Mouse (Mus musculus) cerebellum, adult 18-20 months (tissue): ENCODE data around the gene Tmem97.
"Not testable (repeated sequence)": the region's sequence is repeated elsewhere in the genome, so short reads cannot be mapped to it uniquely, and the experiment has no call there.

ENCODE experiments used
- DNase-seq, 2 experiments: peaks; one replicate each; pipeline ENCODE4 v3.0.0; 2021

Gene Tmem97

DNA sequence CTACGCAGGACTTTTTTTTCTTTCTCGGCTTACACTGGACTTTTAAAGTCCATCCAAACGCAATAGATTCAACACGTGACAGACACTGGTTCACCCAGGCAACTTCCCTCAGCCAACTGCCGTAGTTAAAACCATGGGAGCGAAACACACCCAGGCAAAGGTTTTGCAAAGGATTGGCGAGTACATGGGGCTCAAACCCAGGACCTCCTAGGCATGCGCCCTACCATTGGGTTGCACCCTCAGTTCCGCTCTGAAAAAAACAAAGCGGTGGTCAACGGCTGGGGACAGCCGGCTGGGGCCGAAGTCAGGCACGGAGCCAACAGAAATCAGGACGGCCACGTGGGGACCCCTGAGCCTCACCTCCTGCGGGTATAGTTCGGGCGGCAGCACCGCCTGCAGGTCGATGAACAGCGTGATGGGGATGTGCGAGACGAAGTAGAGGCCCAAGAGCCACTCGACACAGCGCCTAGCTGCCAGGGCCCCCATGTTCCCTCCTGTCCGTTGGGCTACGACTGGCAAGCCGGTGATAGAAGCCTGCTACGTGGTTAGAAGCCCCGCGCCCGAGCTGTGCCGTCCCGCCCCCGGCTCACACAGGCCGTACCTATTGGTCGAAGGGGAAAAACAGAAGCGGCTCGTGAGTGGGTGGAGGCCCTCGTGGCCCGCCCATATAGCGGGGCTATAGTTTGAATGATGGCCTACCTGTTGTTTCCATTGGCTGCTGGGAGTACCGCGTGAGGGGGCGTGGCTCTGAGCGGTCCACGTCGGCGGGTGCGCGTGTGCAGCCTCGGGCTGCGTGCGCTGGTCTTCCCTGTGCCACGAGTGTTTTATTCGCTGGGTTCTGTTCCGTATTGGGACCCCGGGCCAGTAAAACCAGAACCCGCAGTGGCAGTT is at the start of gene Tmem97:
Tmem97 (minus strand) TSS at position 610 of the 891 bp plus-strand sequence.
- peak; percentile 94 to 96 for DNase-seq

GRCm38 (mm10) chr11:78600051-78600450 is 49.5 kb upstream of the Tmem97 start:
- DNase-seq: no peak

DNA sequence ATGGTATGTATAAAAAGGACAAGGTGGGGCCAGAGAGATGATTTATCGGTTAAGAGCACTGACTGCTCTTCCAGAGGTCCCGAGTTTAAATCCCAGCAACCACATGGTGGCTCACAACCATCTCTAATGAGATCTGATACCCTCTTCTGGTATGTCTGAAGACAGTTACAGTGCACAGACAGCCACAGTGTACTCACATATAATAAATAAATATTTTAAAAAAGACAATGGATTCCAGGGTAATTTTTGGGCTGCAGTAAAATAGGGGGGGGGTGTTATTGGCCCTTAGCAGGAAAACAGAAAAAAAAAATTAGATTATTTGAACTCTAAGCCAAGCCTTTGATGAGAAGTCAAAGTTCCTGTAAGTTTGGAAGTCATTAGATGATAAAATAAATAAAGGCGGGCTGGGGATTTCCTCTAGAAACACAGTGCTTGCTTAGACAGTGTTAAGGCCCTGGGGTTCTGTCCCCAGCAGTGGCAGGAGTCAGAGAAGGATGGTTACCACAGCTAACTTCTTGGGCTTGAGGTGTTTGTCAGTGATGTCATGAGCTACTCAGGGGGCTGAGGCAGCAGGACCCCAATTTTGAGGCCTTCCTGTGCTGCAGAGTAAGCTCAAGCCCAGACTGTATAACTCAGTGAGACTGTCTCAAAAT is 48.3 kb upstream of the Tmem97 start:
- no peak for DNase-seq

DNA sequence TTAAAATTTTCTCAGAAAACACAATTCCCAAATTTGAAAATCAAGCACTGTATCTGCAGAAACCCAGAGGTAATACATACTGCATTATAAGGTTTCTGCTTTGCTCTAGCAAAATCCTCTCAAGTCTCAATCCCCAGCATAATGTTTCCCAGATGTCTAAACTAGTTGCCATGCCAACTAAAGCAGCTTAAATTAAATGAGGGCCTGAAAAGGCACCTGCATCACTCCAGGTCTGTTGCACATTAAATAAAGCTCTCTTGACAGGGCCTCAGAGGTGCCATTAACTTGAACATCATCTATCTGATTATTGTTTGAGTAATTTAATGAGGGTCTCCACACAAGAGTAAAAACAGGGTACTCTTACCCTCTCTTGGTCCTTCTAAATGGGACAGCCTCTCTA is 46.2 kb upstream of the Tmem97 start:
- DNase-seq: no peak

DNA sequence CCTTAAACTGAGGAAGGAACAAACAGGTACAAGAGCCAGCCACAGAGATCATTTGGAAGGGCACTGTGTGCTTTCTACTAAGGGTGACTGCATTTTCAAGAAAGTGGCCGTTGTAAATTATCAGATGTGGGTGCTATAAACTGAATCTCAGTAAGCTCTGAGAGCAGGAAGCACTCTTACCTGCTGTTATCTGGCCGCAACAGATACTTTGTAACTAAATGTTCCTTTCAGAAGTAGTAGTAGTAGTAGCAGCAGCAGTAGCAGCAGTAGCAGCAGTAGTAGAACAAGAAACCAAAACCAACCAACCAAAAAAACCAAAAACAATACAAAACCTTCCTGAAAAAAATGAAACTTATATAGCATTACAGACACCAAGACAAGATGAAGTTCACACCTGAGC is 45.2 kb upstream of the Tmem97 start:
- DNase-seq: no peak

DNA sequence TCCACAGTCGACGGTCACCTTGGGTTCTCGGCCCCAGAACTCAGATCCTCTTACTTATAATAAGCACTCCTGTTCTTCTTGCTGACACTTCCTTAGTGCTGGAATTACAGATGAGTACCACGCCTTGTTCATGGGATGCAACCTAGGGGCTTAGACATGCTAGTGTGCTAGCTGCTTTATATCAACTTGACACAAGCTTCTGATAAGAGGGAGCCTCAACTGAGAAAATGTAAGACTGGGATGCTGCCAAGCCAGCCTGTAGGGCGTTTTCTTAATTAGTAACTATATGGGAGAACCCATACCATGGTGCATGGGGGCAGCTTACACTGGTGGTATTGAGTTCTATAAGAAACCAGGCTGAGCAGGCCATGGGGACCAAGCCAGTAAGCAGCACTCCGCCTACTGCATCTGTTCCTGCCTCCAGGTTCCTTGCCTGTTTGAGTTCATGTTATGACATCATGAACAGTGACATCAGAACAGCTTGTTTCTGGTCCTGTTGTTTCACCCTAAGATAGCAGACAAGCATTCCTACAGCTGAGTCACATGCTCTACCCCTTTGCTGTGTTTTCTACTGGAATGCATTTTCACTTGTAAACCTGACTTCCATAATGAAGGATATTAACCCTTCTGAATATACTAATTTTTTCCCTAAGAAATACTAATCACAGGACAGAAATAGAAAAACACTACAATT is 43.8 kb upstream of the Tmem97 start:
- DNase-seq: no peak

GRCm38 (mm10) chr11:78587677-78588076 is 37.1 kb upstream of the Tmem97 start:
- DNase-seq: not testable (repeated sequence)

- DNase-seq: no peak
Measured at GRCm38 (mm10) chr11:78586099-78586498, 35.5 kb upstream of the Tmem97 start.

DNA sequence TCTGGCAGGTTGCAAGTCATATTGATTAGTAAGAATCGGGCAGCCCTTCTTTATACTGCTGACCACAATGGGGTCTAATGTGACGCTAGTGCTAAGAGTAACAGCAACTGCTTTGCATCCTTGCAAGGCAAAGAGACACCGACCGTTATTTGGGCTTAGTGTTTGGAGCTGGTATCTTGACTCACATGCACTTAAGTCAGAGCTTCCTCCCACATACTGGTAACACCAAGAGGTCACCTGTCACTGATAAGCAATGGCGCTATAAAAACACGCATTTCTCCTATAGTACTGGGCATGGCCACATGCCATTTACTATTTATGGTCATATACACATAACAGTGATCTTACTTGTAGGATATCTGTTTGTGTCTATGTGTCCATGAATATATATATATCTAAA is 32.3 kb upstream of the Tmem97 start:
- DNase-seq: no peak

DNA sequence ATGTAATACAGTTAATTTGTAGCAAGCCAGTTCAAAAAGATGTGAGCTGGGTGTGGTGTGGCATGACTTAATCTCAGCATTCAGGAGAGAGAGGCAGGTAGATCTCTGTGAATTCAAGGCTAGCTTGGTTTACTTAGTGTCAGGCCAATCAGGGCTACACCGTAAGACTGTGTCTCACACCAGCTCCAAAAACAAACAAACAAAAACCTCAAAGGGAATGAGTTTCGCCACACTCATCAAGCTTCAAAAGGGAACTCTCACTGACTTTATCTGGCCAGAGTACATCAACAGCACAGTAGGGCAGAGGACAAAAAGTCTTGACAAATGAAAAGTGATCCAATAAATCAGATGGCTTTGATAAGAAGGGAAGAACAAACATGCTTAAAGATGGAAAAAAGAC is 24.4 kb upstream of the Tmem97 start:
- no peak for DNase-seq

DNA sequence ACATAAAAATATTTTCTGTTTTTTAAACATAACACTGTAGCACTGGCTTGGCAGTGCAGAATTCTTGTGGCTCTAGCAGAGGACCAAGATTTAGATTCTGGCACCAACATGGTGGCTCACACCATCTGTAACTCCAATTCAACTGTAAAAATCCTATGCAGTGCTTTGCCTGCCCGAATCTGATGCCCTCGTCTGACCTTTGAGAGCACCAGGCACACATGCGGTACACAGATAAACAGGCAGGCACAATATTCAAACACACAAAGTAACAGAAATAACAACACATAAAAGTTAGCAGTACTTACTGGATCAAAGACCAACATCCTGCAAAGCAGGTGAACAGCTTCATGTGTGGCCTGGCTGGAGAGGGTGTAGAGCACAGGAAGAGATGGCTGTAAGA is 24.0 kb upstream of the Tmem97 start:
- no peak for DNase-seq

DNA sequence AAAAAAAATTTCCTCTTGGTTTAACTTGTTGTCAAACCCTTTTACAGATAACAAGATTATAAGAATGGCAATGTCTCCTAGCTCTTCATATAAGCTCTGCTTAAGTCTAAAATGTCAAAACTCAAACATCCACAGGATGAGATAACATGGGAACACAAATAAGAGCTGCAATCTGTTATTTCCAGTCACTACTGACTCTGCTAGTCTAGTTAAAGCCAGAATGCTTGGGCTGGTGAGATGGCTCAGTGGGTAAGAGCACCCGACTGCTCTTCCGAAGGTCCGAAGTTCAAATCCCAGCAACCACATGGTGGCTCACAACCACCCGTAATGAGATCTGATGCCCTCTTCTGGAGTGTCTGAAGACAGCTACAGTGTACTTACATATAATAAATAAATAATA is 23.5 kb upstream of the Tmem97 start:
- not testable (repeated sequence) for DNase-seq

DNA sequence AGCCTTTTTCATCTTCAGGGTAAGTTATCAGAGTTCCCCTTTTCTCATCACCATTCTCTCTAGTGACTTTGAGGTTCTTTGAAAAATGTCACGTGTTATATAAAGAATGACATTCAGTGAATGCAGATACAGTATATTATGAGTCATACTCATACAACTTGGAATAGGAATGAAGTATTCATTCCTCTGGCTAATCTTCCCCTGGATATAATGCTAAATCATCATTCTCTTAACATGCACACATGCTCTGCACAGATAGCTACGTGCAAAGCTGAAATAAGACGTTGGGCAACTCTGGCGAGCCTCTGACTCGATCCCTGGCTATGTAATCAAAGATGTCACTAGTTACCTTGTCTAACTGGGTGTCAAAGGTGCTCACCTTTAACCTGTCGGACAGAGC is 21.3 kb upstream of the Tmem97 start:
- DNase-seq: no peak

DNA sequence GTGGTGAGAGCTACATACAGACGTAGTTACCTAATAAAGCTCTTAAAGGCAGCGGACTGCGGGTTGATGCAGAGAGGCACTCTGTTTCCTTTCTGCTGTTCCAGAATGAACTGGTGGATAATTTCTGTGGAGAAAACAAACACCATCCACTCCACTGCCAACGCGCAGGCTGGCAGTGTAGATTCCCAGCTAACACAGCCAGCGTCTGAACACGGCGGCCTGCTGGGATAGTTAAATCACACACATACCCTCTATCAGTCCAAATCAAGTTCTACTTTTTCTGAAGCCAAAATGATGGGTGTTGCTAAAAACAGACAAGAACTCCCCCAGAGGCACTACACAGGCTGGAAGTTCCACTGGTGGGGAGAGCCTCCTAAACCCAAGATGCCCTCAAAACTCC is 20.9 kb upstream of the Tmem97 start:
- DNase-seq: no peak

DNA sequence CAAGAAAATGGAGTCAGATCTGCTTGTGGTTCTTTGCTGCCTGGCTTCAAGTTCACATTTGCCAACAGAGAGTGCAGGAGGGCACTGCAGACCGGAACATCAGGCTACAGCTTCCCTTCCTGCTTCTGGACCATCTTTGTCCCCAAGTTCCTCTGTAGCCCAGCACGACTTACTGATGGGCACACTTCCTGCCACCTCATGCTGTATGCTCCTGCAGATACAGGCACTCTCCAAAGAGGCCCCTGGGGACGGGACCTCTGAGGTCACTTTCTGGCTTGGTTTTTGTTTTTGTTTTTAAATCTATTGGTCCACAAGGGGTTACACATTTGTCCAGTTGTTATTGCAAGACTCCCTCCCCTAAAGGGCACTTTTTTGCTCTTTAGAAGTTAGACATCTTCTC is 19.2 kb upstream of the Tmem97 start:
- no peak for DNase-seq

DNA sequence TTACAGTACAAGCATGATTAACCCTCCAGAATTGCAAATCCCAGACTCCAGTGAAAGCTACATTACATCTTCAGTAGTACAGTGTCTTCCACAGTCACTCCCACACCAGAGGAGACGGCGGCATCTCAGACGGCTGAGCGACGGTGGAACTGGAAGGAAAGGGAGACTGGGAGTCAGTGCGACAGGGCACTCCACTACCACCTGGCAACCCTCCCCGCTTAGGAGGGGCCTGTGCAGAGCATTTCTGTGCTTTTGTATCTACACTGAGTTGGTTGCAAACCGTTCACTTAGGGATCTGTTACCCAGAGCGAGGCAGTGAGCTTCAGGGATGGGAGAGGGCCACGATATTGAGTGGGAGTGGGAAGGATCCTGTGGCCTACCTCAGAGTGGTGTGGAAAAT is 18.2 kb upstream of the Tmem97 start:
- DNase-seq: no peak

DNA sequence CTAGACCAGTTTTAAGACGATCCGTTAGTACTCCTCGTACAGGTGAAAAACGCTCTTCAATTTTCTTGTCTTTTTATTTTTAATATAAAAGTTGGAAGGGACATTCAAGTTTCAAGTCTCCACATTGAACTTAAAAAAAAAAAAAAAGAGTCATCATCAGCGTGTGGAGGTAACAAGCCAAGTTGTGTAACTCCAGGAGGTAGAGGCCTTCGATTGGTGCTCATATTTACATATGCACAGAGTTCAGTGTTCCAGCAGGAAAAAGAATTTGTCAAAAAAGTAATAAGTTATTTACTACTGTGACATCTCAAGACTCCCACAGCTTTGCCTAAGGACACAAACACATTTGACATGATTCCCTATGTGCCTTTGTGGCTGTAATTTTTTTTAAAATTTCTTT is 17.0 kb upstream of the Tmem97 start:
- DNase-seq: no peak

DNA sequence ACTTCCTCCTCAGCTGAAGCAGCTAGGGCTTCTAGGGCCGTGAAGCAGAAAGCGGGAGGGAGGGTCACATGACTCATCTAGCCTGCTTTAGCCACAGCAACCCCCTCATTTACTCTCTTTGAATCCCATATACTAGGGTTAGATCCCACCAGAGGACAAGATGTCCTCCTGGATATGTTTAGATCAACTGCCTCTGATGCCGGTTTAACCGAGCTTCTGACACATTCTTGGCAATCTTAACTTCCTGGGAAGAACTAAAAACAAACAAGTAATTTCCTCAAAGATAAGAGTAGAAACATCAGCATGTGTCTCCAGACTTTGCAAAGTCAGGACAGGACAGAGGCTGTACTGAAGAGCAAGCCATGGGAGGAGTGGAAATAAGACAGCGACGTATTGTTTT is 16.2 kb upstream of the Tmem97 start:
- DNase-seq: no peak

GRCm38 (mm10) chr11:78560447-78560846 is 9.9 kb upstream of the Tmem97 start:
- DNase-seq: peak; percentile 74 to 78

DNA sequence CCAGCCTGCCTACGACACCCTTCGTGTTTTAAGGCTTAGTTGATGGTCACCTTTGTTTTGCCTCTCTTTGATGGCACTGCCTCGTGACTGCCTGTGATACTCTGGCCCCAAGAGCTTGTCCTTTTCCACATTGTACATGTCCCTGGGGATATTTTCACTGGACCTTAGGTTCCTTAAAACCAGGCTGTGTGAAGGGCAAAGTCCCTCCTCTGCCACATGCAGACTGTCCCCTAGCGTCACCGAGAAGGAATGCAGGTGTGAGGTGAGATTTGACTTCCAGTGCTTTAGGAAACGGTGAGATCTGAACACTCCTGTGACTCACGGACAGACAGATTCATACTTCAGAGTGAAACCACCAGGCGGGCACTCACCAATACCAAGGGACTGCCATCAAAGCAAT is 6.7 kb upstream of the Tmem97 start:
- no peak for DNase-seq

DNA sequence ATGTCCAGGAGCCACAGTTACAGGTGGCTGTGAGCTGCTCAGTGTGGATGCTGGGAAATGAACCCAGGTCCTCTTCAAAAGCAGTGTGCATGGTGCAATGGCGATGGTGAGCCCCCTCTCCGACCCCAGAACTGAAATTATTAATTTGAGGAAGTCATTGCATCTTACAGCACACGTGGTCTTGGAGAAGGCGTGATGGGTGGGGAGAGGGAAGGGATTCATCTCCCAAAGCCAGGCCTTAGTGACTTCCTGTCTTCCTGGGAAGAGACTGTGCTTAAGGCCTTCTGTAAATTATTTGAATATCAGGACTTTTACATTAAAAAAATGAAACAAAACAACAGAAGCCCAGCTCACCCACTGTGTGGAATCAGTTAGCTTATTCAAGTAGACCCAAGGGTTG is 5.5 kb upstream of the Tmem97 start:
- no peak for DNase-seq

DNA sequence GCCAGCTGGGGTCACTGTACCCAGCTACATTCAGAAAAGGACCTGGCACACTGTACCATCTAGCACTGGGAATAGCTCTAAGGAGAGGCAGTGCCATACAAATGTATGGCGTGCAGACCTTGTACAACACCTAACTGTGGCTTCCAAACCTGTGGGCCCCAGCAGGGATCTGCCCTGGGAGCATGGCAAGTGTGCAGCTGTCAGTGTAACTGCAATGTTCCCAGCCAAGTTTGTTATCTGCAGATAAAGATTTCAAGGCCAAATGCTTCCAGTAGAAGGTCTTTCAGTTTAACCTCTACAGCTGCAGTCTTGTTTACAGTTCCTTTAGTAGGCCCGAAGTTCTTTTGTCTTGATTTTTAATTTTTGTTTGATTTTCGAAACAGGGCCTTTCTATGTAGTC is 5.0 kb upstream of the Tmem97 start:
- DNase-seq: no peak

- DNase-seq: no peak
Measured at GRCm38 (mm10) chr11:78551059-78551398, 452 bp upstream of the Tmem97 start.

GRCm38 (mm10) chr11:78549491-78549987 is 1.0 kb downstream of the Tmem97 start:
- DNase-seq: no peak
